In the genomic region with DNA sequence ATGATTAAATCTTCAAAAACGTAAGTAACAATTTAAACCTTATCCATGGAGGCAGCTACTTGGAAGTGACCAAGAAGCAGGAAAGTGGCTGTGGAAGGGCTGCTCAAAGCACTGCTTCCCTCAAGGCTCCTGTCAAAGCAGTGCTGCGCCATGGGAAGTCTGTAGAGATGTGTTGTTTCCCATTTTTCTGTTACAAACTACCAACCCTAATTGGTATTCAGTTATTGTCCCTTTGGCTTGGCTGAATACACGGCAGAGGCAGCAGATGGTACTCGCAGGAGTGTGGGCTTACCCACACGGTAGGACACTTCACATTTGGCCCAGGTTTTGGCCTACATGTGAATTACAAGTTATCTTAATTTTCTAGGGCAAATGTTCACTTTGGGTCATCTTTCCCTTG, we compare ENCODE assay signal across 15 mouse cellular contexts. TPM values are rescaled to one million over a fixed set of nuclear protein-coding genes. Genes with fewer than 3 reads are reported as not detected.
A peak's percentile ranks its signal among the peaks of the same experiment; 100 is the strongest.
DNase-seq lines count a peak whose midpoint lies in the region; ATAC-seq and TF ChIP-seq lines count a peak whose summit lies in the region.
"Had no signal": no experiment of that assay in that cellular context is flagged by ENCODE, and none has a peak within 500 bp of the region (broad histone marks: within the 10 kb centered on the region; RNA-seq: fewer than 3 reads in every experiment).

No protein-coding gene starts in this region.

- ATAC-seq in forebrain, embryonic 13.5 days: peak; percentile 73
- ATAC-seq in forebrain, embryonic 12.5 days (ENCODE audit: low FRiP score): no peak
- 0 out of 2 replicates have a peak, but pooled peaks have one; percentile 51 for ATAC-seq in neural tube, embryonic 12.5 days (ENCODE audit: low FRiP score, low read depth)
- 0 out of 2 replicates have a peak, but pooled peaks have one; percentile 55 for ATAC-seq in hindbrain, embryonic 14.5 days (ENCODE audit: low FRiP score)
- ATAC-seq in lung, postnatal 0 days: no peak

- DNase-seq in neural tube, embryonic 10.5 days (ENCODE audit: extremely low spot score, low spot score): no peak
- DNase-seq in hindbrain, embryonic 14.5 days (ENCODE audit: low spot score): peak; percentile 43
- no peak for DNase-seq in embryo, embryonic 10.5 days (ENCODE audit: low spot score)
- no peak for DNase-seq in lung, postnatal 36 days
- DNase-seq in lung, postnatal 0 days (ENCODE audit: low spot score): no peak
- DNase-seq: heart, postnatal 4 days; right cerebral cortex, postnatal 25 days; thymus, adult 18-20 months had no signal

- H3K4me3 ChIP-seq in forebrain, embryonic 13.5 days: no peak overlapping the region
- no peak overlapping the region for H3K4me3 ChIP-seq in forebrain, embryonic 12.5 days (replicated peaks)
- H3K4me3 ChIP-seq in neural tube, embryonic 12.5 days: no peak overlapping the region
- H3K4me3 ChIP-seq in hindbrain, embryonic 14.5 days (replicated peaks; ENCODE audit: low read length): no peak overlapping the region
- no peak overlapping the region for H3K4me3 ChIP-seq in lung, postnatal 0 days (ENCODE audit: low read depth, low read length)
- H3K4me3 ChIP-seq: embryonic facial prominence, embryonic 15.5 days; heart, embryonic 12.5 days; limb, embryonic 15.5 days; lung, embryonic 15.5 days had no signal

- H3K9ac ChIP-seq in forebrain, embryonic 13.5 days: no peak overlapping the region
- H3K9ac ChIP-seq in forebrain, embryonic 12.5 days: no peak overlapping the region
- H3K9ac ChIP-seq in neural tube, embryonic 12.5 days: no peak overlapping the region
- H3K9ac ChIP-seq in hindbrain, embryonic 14.5 days: no peak overlapping the region
- H3K9ac ChIP-seq in lung, postnatal 0 days (replicated peaks; ENCODE audit: low read depth): no peak overlapping the region
- H3K9ac ChIP-seq: embryonic facial prominence, embryonic 15.5 days; heart, embryonic 12.5 days; limb, embryonic 15.5 days; lung, embryonic 15.5 days had no signal

- no peak for TF ChIP-seq CTCF in lung, postnatal 0 days (IDR thresholded peaks at IDR 0.05)

- TF ChIP-seq EP300 in lung, postnatal 0 days (IDR thresholded peaks at IDR 0.05): no peak

- H3K4me2 ChIP-seq in forebrain, embryonic 13.5 days: no peak overlapping the region
- no peak overlapping the region for H3K4me2 ChIP-seq in forebrain, embryonic 12.5 days
- H3K4me2 ChIP-seq in neural tube, embryonic 12.5 days (replicated peaks): no peak overlapping the region
- no peak overlapping the region for H3K4me2 ChIP-seq in hindbrain, embryonic 14.5 days (replicated peaks)
- H3K4me2 ChIP-seq in lung, postnatal 0 days (replicated peaks; ENCODE audit: low read depth, low read length): no peak overlapping the region
- H3K4me2 ChIP-seq: embryonic facial prominence, embryonic 15.5 days; heart, embryonic 12.5 days; limb, embryonic 15.5 days; lung, embryonic 15.5 days had no signal

- 44% methylated on average over 5 of the region's 5 CpGs for WGBS in forebrain, embryonic 13.5 days
- 49% methylated on average over 5 of the region's 5 CpGs for WGBS in forebrain, embryonic 12.5 days
- WGBS in neural tube, embryonic 12.5 days: 45% methylated on average over 5 of the region's 5 CpGs
- WGBS in hindbrain, embryonic 14.5 days: 41% methylated on average over 5 of the region's 5 CpGs
- 83% methylated on average over 5 of the region's 5 CpGs for WGBS in lung, postnatal 0 days

- no peaks in the 10 kb centered on the region for H3K27me3 ChIP-seq in forebrain, embryonic 13.5 days
- H3K27me3 ChIP-seq in forebrain, embryonic 12.5 days: 0 out of 2 replicates have a peak, but pooled peaks cover 5% of the 10 kb centered on the region
- no peaks in the 10 kb centered on the region for H3K27me3 ChIP-seq in neural tube, embryonic 12.5 days (replicated peaks)
- H3K27me3 ChIP-seq in hindbrain, embryonic 14.5 days (ENCODE audit: control insufficient read depth, insufficient read depth, low read length): no peaks in the 10 kb centered on the region
- no peaks in the 10 kb centered on the region for H3K27me3 ChIP-seq in lung, postnatal 0 days (replicated peaks; ENCODE audit: insufficient read depth, low read length)
- H3K27me3 ChIP-seq: embryonic facial prominence, embryonic 15.5 days; heart, embryonic 12.5 days; limb, embryonic 15.5 days; lung, embryonic 15.5 days had no signal

- H3K4me1 ChIP-seq in forebrain, embryonic 13.5 days: peaks cover 24% of the 10 kb centered on the region
- H3K4me1 ChIP-seq in forebrain, embryonic 12.5 days: peaks cover 11% of the 10 kb centered on the region
- H3K4me1 ChIP-seq in neural tube, embryonic 12.5 days: peaks cover 11% of the 10 kb centered on the region; the same call in 1 of the 2 replicates
- H3K4me1 ChIP-seq in hindbrain, embryonic 14.5 days (replicated peaks; ENCODE audit: control insufficient read depth, insufficient read depth, low read length): 0 out of 2 replicates have a peak, but pooled peaks cover 3% of the 10 kb centered on the region
- no peaks in the 10 kb centered on the region; the same call in 1 of the 2 replicates for H3K4me1 ChIP-seq in lung, postnatal 0 days (ENCODE audit: insufficient read depth, low read depth, low read length)
- H3K4me1 ChIP-seq: embryonic facial prominence, embryonic 15.5 days; limb, embryonic 15.5 days had no signal

- H3K27ac ChIP-seq in forebrain, embryonic 13.5 days: no peak overlapping the region
- no peak overlapping the region for H3K27ac ChIP-seq in forebrain, embryonic 12.5 days
- no peak overlapping the region for H3K27ac ChIP-seq in neural tube, embryonic 12.5 days
- H3K27ac ChIP-seq in hindbrain, embryonic 14.5 days: 0 out of 2 replicates have a peak overlapping the region, but pooled peaks have one; percentile 14
- no peak overlapping the region for H3K27ac ChIP-seq in lung, postnatal 0 days (ENCODE audit: low read length)
- H3K27ac ChIP-seq: embryonic facial prominence, embryonic 15.5 days; limb, embryonic 15.5 days; lung, embryonic 15.5 days had no signal

- no peaks in the 10 kb centered on the region for H3K9me3 ChIP-seq in forebrain, embryonic 13.5 days (replicated peaks)
- H3K9me3 ChIP-seq in forebrain, embryonic 12.5 days: no peaks in the 10 kb centered on the region
- H3K9me3 ChIP-seq in neural tube, embryonic 12.5 days: no peaks in the 10 kb centered on the region
- H3K9me3 ChIP-seq in hindbrain, embryonic 14.5 days (ENCODE audit: control insufficient read depth, low read length): no peaks in the 10 kb centered on the region
- no peaks in the 10 kb centered on the region for H3K9me3 ChIP-seq in lung, postnatal 0 days (ENCODE audit: low read length)
- H3K9me3 ChIP-seq: embryonic facial prominence, embryonic 15.5 days; heart, embryonic 12.5 days; limb, embryonic 15.5 days; lung, embryonic 15.5 days had no signal

- H3K36me3 ChIP-seq in forebrain, embryonic 13.5 days (ENCODE audit: poor library complexity, severe bottlenecking): no peaks in the 10 kb centered on the region
- no peaks in the 10 kb centered on the region for H3K36me3 ChIP-seq in forebrain, embryonic 12.5 days (replicated peaks)
- H3K36me3 ChIP-seq in neural tube, embryonic 12.5 days: no peaks in the 10 kb centered on the region
- H3K36me3 ChIP-seq in hindbrain, embryonic 14.5 days (replicated peaks; ENCODE audit: control insufficient read depth, insufficient read depth): no peaks in the 10 kb centered on the region
- no peaks in the 10 kb centered on the region for H3K36me3 ChIP-seq in lung, postnatal 0 days (ENCODE audit: insufficient read depth, low read length)
- H3K36me3 ChIP-seq: embryonic facial prominence, embryonic 15.5 days; heart, embryonic 12.5 days; limb, embryonic 15.5 days; lung, embryonic 15.5 days had no signal

RNA-seq across cellular contexts. Expression of gene Optn, which starts 25.5 kb away (rescaled TPM):
- 2.8 and 3.3 TPM in 2 replicates for polyA plus RNA-seq in forebrain, embryonic 13.5 days (2015; fragmentation: Nextera tagmentation; extraction: Ambion mirVana)
- 2.5 and 3.3 TPM in 2 replicates for polyA plus RNA-seq in forebrain, embryonic 12.5 days (2016; fragmentation: Nextera tagmentation; extraction: Ambion mirVana)
- 5.2 and 6.1 TPM in 2 replicates for polyA plus RNA-seq in neural tube, embryonic 12.5 days (2016; fragmentation: Nextera tagmentation; extraction: Ambion mirVana)
- 18.0 and 20.7 TPM in 2 replicates for polyA plus RNA-seq in hindbrain, embryonic 14.5 days (2014; fragmentation: Nextera tagmentation; extraction: Ambion mirVana)
- 19.5 and 23.0 TPM in 2 replicates for polyA plus RNA-seq in lung, postnatal 0 days (2015; fragmentation: Nextera tagmentation; extraction: Ambion mirVana)

RNA-seq across cellular contexts. Expression of gene Mcm10, which starts 25.7 kb away (rescaled TPM):
- polyA plus RNA-seq in forebrain, embryonic 13.5 days (2015; fragmentation: Nextera tagmentation; extraction: Ambion mirVana): 25.0 and 28.9 TPM in 2 replicates
- polyA plus RNA-seq in forebrain, embryonic 12.5 days (2016; fragmentation: Nextera tagmentation; extraction: Ambion mirVana): 44.5 and 46.3 TPM in 2 replicates
- 21.7 and 22.9 TPM in 2 replicates for polyA plus RNA-seq in neural tube, embryonic 12.5 days (2016; fragmentation: Nextera tagmentation; extraction: Ambion mirVana)
- polyA plus RNA-seq in hindbrain, embryonic 14.5 days (2014; fragmentation: Nextera tagmentation; extraction: Ambion mirVana): 4.5 and 5.4 TPM in 2 replicates
- polyA plus RNA-seq in lung, postnatal 0 days (2015; fragmentation: Nextera tagmentation; extraction: Ambion mirVana): 2.0 and 2.1 TPM in 2 replicates

Comparison
In these comparisons a context has a peak if more than half of its experiments do, and no peak if none do; other contexts are left out.
1. ATAC-seq: peak in forebrain, embryonic 13.5 days (single experiment), neural tube, embryonic 12.5 days (single experiment) and hindbrain, embryonic 14.5 days (single experiment); none in forebrain, embryonic 12.5 days (single experiment) and lung, postnatal 0 days (single experiment).